Mouse (Mus musculus) ES-Bruce4 (cell line): ENCODE results near the gene Esp1.

Experiments
- EP300 ChIP-seq: IDR thresholded peaks from 2 replicates; pipeline ENCODE4 v1.6.1; 2011; ENCODE audit warnings: low read depth, low read length; ENCODE audit not compliant: insufficient read depth
- POLR2A ChIP-seq: IDR thresholded peaks from one replicate; pipeline ENCODE4 v1.8.1; 2011; ENCODE audit warnings: low read length; ENCODE audit not compliant: insufficient read depth

- TF ChIP-seq EP300 (no peak), POLR2A (no peak)
These were observed 10.6 kb upstream of the Esp1 start for GRCm38 (mm10) chr17:40716273-40716672.
